Mouse (Mus musculus): ENCODE data around the gene Il1r2.

Il1r2 gene

DNA sequence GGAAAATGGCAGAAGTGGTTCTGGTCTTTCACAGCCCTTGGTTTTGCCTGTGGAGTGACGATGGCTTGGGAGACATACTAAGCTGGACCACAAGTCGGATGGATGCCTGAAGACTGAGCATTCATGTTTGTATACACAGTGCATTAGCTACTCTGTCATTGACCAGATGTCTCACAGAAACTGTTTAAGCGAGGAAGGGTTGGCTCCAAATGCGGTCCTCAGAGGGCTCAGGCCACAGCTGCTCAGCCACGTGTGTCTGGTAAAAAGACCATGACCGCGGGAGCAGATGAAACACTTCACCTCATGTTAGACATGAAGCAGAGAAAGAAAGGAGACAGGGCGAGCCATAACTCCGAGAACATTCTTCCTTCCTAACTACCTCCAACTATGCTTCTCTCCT, 12.5 kb upstream of the Il1r2 start:
- no peak for DNase-seq

DNA sequence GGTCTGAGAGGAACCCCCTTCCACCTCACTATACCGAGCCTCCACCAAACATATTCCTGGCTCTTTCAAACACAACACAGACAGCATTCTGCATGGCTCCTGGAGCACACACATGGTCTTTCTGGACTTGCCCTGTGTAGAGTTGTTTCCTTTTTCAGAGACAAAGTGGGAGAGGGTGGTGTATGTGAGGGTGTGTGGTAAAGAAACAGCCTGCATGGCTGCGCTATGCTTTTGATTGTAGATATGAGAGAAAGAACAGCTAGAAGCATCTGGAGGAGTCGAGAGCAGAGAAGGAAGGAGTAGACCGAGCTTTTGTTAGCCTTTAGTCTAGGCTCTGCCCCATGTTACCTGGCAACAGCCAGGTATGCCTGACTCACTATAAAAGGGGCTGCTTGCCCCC, 10.5 kb upstream of the Il1r2 start:
- DNase-seq = no peak

DNA sequence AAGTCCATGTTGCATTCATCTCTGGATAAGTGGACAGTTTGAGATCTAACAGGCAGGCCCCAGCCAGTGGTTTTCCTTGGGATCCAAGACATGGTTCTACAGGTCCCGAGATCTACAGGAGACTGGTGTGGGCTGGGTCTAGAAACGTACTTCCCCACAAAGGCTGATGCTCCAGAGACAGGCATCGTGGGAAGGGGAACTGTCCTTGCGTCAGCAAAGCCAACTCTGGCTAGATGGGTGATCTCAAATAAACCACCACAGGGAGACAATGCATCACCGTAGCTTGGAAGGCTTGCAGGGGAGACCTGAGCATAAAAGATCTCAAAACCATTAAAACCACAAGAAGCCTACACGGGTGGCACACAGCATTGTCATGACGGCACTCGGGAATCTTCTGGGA, 9.4 kb upstream of the Il1r2 start:
- no peak for DNase-seq

DNA sequence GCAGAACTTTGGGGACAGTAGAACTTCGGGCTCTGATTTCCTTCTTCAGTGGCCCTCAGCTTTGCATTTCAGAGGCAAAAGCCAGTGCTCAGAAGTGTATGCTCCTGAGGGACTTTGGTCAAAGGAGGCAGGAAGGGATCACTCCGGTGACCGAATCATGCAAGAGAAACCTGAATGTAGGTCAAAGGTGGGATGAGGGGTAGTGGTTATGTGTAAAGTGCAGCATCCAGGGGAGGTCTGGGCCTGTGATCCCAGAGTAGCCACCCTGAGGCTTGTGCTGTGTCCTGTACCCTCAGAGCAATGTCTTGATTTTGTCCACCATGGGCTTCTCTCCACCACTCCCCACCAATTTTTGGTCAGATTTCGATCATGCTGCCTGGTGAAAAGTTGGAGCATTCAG, 1.3 kb upstream of the Il1r2 start:
- no peak for DNase-seq

DNA sequence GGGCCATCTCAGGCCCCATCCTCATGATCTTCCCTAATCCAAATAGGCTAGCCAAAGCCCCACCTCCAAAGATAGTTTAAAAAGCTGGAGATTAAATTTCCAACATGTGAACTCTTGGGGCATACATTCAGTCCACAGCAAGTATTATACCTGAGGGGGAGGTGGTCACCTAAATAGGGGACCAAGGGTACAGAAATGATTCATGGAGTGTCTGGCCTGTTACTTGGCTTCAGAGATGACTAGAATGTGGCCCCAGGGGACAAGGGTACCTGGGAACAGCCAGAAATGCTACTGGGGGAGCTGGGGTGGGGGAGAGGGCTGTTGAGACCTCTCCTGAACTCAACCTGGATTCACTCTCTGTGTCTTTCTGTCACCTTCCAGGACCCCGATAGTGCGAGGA, 3.4 kb downstream of the Il1r2 start:
- DNase-seq = no peak

DNA sequence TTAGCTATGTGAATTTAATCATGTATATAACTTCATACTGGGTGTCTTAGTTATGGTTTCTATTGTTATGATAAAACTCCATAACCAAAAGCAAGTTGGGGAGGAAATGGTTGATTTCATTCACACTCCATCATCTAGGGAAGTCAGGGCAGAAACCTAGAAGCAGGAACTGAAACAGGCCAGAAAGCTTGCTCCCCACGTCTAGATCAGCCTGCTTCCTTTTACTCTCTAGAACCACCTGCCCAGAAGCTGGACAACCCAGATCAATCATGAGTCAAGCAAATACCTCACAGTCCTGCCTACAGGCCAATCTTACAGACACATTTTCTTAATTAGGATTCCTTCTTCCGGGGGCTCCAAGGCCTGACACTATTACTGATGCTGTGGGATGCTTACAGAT, 7.2 kb downstream of the Il1r2 start:
- no peak for DNase-seq

DNA sequence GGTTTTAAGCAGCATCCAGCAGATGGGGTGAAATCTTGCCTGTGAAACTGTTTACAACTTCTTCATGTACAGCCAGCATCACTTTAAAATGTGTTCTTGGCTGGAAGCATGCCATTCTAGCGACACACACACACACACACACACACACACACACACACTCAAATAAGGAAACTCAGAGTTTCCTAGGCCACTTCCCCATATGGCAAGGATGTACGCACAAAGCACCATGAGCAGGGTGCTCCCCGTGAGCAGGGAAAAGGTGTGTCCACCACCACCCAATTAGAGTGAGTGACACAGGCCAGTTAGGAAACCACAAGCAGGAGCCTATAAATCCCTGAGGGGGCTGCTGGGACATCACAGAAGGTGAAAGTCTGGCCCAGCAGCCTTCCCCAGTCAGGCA, 10.5 kb downstream of the Il1r2 start:
- no peak for DNase-seq

DNA sequence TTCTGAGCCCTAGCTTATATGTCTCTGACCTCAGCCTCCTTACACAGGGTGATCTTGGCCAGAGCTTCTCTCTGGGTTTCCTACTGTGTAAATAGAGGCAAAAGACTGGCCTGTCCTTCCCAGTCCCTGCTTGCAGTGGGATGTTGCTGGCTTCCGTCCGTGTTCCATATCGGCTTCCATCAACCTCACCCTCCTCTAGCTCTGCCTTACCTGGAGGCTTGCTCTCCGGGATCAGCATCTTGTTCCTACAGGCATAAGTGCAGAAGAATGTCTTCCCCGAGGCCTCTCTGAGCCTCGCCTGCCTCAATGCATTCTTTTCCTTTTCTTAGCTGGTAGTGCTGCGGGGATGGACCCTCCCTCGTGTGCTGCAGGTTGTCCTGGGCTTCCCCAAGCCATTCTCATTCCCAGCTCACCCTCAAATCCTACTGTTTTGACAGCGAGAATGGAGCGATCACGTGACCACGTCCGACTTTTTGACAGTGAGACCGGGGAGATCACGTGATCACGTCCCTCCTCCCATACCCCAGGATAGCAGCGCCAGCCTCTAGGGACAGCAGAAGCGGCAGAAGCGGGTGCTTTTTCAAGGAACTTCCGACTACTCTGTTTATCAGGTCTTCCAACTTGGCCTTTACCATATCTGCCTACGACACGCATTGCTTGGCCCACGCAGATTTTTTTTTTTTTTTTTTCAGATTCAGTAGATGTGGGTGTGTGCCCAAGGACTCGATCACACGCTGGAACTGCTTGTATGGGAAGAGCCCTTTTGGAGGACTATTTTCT, 11.7 kb downstream of the Il1r2 start:
- DNase-seq = peak; percentile 77

DNA sequence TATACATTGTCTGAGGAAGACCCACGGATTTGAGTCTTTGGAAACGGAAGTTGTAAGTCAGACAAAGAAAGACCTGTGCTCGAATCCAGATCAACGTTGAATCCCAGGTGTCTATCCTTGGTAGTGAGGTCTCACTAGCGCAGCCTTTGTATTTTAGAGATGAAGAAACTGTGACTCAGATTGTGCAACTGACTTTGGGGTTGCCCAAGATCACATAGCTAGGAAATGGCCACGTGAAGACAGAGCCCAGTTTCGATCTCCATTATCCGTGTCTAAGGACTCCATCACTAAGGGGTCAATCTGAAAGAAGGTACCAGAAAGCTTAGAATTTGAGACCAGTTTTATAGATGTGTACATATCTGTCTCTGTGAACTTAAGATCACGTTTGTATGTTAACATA, 17.3 kb downstream of the Il1r2 start:
- no peak for DNase-seq

DNA sequence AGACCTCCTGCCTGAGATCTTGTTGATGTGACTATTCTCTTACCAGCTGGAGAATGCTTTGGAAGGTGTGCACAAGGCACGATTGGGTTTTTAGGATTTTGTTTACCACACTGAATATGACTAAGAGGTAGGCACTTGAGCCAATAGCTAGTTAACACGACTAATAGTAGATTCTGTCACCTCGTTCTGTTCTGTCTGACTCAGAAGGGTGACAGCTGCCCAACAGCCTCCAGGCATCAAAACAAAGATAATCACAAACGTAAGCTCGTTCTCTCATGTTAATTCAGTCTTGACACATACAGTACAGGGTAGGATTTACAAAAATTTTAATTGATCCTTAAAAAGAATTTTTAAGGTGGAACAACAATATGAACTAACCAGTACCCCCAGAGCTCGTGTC, 18.7 kb downstream of the Il1r2 start:
- no peak for DNase-seq

DNA sequence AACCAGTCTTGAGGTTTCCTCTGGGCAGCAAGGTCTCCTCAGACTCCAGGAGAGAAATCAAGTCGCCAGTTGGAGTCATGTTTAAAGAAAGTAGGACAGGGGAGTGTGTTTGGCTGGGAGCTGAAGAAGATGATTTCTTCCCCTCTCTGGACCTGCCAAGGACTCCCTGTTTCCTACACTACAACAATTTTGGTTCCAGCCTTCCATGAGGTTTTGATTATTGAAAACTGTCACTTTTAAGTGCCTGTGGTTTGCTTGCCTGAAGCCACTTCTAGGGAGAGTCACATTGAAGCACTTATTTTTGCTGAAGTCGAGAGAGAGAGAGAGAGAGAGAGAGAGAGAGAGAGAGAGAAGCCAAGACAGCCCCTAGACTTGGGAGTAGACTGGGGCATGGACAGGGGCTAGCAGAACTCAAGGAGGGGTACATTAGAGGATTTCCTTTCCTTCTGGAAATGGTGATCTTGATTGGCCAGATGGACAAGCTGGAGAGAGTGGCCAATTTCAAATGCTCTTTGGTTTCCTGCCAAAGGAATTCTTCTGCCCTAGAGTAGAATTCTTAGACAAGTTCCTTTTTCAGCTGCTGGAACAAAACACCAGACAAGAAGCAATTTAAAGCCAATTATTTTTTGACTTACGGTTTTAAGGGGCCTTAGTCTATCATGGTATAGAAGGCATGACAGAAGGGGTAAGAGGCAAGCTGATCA, 20.9 kb downstream of the Il1r2 start:
- no peak for DNase-seq

DNA sequence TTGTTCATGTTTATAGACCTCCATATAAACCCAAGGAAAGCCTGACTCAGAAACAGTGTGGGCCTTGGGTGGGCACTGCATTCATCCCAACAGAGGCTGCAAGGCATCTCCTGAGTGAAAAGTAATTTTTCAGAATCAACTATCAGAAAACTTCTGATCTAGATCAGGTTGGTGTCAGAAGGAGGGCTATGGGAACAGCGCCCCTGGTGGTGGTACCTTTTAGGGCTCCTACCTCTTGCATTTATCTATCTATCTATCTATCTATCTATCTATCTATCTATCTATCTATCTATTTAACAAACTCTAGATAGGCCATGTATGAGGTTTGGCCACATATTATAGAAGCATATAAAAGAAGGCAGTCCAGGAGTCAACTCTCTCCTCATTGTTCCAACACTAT, 21.7 kb downstream of the Il1r2 start:
- DNase-seq = no peak

DNA sequence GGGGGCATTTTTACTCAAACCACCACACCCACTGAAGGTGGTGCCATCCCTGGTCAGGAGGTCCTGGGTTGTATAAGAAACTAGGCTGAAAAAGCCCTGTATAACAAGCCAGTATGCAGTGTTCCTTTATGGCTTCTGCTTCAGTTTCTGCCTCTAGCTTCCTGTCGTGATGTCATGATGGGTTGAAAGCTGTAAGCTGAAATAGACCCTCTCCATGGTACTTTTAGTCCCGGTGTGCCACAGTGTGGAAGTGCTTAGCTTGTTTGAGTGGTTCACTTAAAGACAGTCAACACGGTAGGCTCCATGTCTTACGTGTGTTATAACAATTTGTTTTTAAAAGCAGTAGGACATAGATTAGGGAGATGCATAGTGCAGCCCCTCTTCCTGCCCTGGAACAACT, 32.4 kb downstream of the Il1r2 start:
- DNase-seq = no peak

DNA sequence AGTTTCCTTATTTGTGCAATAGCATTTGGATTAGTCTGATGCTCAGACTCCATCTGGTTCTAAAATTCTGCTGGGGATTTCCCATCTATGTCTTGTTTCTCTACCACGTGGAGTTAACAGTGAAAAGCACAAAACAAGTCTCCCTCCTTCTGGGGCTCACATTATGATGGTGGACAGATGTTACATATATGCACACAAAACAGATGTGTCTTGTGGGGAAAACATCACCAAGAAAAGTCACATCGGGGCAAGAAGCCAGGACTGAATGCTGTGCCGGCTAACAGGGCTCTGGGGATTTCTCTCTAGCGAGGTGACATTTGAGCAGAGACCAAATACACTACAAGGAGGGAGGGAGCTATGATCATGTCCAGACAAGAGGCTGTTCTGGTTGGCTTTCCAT, 32.8 kb downstream of the Il1r2 start:
- DNase-seq = peak; percentile 24

DNA sequence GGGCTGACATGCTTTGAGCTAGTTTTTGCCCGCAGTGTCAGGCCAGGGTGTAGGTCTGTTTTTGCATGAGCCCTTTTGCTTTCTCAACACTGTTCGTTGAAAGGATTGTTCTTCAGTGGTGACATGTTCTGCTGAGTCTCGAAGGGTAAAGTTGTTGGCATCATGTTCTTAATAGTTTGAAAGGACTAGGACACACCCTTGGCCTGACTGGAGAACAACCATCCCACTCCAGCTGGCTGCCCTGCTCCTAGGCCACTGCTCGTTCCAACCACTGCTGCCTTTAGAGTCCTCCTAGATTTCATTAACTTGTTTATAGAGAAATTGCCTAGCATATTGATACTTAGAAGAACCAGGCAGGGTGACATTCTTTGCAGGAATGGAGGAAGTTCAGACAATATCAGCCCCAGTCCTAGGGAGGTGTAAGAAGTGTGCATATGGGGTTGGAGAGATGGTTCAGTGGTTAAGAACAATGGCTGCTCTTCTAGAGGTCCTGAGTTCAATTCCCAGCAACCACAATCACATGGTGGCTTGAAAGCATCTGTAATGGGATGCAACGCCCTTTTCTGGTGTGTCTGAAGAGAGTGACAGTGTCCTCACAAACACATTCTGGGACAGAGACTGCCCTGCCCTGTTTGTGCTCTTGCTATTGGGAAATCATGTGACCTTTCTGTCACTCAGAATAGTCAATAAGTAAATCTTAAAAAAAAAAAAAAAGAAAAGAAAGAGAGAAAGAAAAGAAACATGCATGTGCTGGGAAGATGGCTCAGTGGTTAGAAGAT, 34.3 kb downstream of the Il1r2 start:
- DNase-seq = no peak

DNA sequence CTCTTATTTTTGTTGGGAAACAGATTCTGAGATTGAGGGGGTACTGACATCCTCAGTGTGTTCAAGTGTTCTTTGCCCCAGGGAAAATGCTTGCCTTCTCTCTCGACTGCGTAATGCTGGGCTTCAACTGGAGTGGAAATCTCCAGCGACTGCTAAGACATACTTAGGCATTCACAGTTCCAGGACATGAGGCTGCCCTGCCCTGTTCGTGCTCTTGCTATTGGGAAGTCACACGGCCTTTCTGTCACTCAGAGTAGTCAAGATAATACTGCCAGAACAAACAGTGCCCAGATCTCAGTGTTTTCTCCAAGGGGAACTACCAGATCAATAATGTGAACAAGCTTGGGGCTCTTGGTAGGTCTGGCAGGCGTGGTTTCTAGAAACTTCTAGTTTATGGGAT, 35.9 kb downstream of the Il1r2 start:
- no peak for DNase-seq

DNA sequence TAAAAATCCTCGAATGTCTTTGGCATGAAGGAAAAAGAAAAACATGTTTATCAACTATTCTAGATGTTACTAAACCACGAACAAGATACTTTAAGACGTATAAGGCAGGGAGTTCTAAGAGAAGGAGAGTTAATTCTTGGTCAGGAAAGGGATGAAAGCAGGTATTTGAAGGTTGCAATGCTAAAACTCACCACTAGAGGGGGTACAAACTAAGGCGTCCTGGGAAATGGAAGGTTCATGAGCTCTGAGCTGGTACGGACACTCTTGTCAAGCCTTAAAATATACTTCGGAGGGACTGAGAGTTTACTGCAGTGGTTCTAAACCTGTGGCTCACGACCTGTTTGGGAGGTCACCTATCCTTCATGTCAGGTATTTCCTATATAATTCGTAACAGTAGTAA, 41.4 kb downstream of the Il1r2 start:
- DNase-seq = peak; percentile 32

DNA sequence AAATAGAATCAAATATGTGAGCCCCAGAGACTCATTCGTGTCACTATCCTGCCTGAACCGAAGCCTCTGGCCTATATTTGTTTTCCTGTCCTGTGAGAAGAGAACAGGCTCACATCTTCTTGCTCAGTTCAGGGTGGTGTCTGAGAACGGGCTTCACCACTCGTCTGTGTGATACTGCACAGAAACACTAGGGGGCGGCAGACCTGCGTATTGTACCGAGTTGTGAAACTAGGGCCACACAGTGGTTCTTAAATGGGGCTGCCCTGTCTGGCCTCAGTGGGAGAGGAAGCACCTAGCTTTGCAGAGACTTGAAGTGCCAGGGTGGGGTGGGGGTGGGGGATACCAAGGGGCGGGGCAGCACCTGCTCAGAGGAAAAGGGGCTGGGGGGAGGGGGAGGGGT, 42.5 kb downstream of the Il1r2 start:
- peak; percentile 93 for DNase-seq

DNA sequence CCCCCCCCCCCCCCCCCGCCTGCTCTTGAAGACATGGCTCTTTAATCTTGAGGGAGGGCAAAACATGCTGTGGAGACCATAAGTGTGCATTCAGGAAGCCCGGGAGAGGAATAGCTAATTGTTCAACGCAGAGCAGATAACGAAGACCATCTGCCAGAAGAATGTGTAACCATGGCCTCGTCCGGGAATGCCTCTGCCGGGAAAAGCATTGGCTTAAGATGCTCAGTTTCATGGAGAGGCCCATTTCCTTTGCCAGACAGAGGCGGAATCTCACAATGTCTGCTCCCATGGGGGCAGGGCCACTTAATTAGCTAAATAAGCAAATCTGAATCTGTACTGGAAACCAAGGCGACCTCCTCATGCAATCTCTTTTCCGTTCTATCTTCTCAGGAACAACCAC, 43.7 kb downstream of the Il1r2 start:
- DNase-seq = peak; percentile 64

DNA sequence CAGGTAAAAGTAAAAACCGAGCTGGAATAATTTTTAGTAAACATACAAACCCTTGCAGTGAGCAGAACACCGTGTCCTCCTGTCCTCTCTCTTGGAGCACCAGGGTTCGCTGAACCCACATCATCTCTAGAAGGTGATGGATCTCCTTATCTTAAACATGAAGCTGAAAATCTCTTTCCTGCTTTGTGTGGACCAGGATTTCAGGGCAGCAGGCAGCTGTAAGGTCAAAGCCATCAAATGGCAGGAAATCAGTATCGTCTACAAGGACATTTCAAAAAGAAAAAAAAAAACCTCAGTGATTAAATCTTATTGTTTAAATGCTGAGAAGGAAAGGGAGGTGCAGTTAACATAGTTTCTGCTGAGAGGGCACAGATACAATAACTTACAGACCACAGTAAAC, 50.4 kb downstream of the Il1r2 start:
- no peak for DNase-seq

DNA sequence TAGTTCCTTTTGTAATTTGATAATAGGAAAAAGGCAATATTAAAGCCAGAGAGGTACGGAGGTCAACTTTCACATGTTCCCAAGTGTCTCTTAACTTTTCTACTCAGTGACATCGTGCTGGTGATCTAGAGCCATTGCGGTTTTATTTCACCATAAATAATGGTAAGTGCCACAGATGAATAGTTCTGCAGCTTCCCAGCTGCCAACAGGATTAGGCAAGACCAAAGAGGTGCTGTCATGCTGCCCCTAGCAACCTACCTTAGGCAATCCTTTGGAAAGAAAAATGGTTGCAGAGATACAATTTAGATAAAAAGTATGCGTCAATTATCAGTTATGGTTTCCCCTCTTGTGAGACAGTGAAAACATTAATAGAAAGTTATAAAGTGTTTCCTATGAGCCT, 54.6 kb downstream of the Il1r2 start:
- no peak for DNase-seq

DNA sequence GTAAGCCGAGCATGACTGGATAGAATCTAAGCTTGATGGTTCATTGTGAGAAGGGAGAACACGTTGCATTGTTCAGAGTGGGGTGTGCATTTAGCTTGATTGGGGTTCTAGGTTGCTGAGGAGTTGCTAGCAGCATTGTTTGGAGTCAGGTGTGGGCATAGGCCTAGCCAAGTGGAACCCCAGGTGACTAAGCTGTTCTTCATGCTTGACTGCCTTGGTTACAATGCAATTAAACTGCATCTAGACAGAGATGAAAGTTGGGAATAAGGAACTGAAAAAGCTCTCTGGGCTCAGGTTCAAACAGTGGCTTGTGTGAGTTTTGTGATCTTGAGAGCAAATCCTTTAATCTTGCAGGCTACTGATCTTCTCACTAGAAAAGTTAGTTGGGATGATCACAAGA, 55.4 kb downstream of the Il1r2 start:
- DNase-seq = no peak

DNA sequence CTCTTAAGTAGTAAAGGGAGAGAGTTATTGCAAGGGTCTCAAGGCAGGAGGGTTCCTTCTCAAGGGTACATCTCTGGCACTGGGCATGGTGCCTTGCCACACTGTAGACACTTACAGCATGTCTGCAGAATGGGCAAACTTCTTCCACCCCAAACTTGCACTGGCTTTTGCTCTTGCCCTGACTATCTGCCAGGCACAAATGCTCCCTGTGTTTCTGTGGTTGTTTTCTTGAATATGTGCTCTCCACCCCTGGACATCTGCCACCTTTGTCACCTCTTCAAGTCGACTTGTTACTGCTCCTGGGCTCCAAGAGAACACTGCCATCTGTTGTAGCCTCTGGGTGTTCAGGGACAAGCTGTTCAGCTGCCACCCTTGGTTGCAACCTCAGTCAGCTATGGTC, 57.8 kb downstream of the Il1r2 start:
- DNase-seq = no peak

DNA sequence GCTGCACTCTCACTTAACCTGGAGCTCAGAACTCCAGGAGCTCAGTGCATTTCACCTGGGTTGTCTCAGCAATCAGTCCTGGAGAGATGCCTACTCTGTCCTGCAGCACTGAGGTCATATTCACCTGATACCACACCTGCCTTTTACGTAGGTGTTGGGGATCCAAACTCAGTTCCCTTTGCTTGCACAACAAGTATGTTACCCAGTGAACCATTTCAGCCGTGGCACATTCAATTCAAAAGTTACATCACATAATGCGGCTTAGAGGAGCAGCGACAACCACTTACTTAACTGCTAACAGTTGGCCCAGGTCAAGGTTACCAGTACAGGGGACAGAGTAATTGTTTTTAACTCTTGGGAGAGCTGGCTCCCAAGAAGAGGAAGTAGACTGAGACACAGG, 58.8 kb downstream of the Il1r2 start:
- DNase-seq = no peak

Measured in kidney, postnatal 10 days (tissue).